Mouse (Mus musculus) frontal cortex, postnatal 36 days (tissue): ENCODE measurements at regions not wholly inside any gene's neighbourhood (a gene's known extent, or its start where the extent isn't known, plus 50 kb on each side); places are given as distances from the start of the nearest gene placed in this dataset.
"Not testable (repeated sequence)": the region's sequence is repeated elsewhere in the genome, so short reads cannot be mapped to it uniquely, and the experiment has no call there.

Experiments
- DNase-seq, 2 experiments: peaks; one replicate each; pipeline ENCODE4 v3.0.0; 2022; ENCODE audit warnings: low spot score in 2 of 2

- DNase-seq, result no peak
These were observed 405.9 kb downstream of the Lrig3 start for GRCm38 (mm10) chr10:126371881-126372280.

GRCm38 (mm10) chr10:126349076-126349475 is 383.1 kb downstream of the Lrig3 start:
- DNase-seq, result no peak

- no peak for DNase-seq
These were observed 371.5 kb downstream of the Lrig3 start for GRCm38 (mm10) chr10:126337426-126337825.

- DNase-seq, result no peak
These were observed 367.8 kb downstream of the Lrig3 start for GRCm38 (mm10) chr10:126333786-126334185.

- DNase-seq, result peak; percentile 91
These were observed 364.5 kb downstream of the Lrig3 start for GRCm38 (mm10) chr10:126330305-126330969.

GRCm38 (mm10) chr10:126320831-126321230 is 354.9 kb downstream of the Lrig3 start:
- no peak for DNase-seq

- no peak for DNase-seq
These were observed 353.8 kb downstream of the Lrig3 start for GRCm38 (mm10) chr10:126319795-126320194.

GRCm38 (mm10) chr10:126299962-126300361 is 334.0 kb downstream of the Lrig3 start:
- no peak for DNase-seq

GRCm38 (mm10) chr10:126298211-126298610 is 332.2 kb downstream of the Lrig3 start:
- no peak for DNase-seq

GRCm38 (mm10) chr10:126295853-126296252 is 329.9 kb downstream of the Lrig3 start:
- DNase-seq, result no peak

- DNase-seq, result no peak
These were observed 325.8 kb downstream of the Lrig3 start for GRCm38 (mm10) chr10:126291765-126292164.

GRCm38 (mm10) chr10:126285096-126285495 is 319.1 kb downstream of the Lrig3 start:
- DNase-seq, result not testable (repeated sequence)

GRCm38 (mm10) chr10:126270376-126270775 is 304.4 kb downstream of the Lrig3 start:
- no peak for DNase-seq

- no peak for DNase-seq
These were observed 301.5 kb downstream of the Lrig3 start for GRCm38 (mm10) chr10:126267321-126267998.

- no peak for DNase-seq
These were observed 291.2 kb downstream of the Lrig3 start for GRCm38 (mm10) chr10:126257171-126257570.

- DNase-seq, result no peak
These were observed 288.2 kb downstream of the Lrig3 start for GRCm38 (mm10) chr10:126254198-126254597.

GRCm38 (mm10) chr10:126249176-126249575 is 283.2 kb downstream of the Lrig3 start:
- DNase-seq, result no peak

GRCm38 (mm10) chr10:126243051-126243450 is 277.1 kb downstream of the Lrig3 start:
- no peak for DNase-seq

- DNase-seq, result no peak
These were observed 273.6 kb downstream of the Lrig3 start for GRCm38 (mm10) chr10:126239536-126239935.
